Mouse (Mus musculus) midbrain, embryonic 16.5 days (tissue): ENCODE data around the gene Zbtb39. TPM values are rescaled to one million over a fixed set of nuclear protein-coding genes. Genes with fewer than 3 reads are reported as not detected.

Source experiments
- polyA plus RNA-seq: library from polyadenylated mRNA; unstranded; fragments of >200 nt; fragmentation: Nextera tagmentation; extraction: Ambion mirVana; gene quantifications from 2 replicates; pipeline ENCODE4 v1.2.1, GENCODE M21; 2015

Zbtb39 gene
- polyA plus RNA-seq, 1 experiment from 2014 or later = 2.7 TPM

Other genes starting within 250 kb of the Zbtb39 start
- gene Stac3, start 237.9 kb upstream of the Zbtb39 start, polyA plus RNA-seq = 1.3 and 2.1 TPM in 2 replicates
- gene Ndufa4l2, start 224.6 kb upstream of the Zbtb39 start, polyA plus RNA-seq = 17.6 and 19.7 TPM in 2 replicates
- 45.0 and 45.6 TPM in 2 replicates for gene Shmt2, start 217.1 kb upstream of the Zbtb39 start, polyA plus RNA-seq
- 62.1 and 66.7 TPM in 2 replicates for gene Nxph4, start 205.0 kb upstream of the Zbtb39 start, polyA plus RNA-seq
- 110 and 117 TPM in 2 replicates for gene Lrp1, start 118.4 kb upstream of the Zbtb39 start, polyA plus RNA-seq
- gene Stat6, start 96.6 kb upstream of the Zbtb39 start, polyA plus RNA-seq = 4.4 and 5.4 TPM in 2 replicates
- 3.2 TPM in 2 replicates for gene Nemp1, start 72.6 kb upstream of the Zbtb39 start, polyA plus RNA-seq
- 1.6 and 2.1 TPM in 2 replicates for gene Nab2, start 71.0 kb upstream of the Zbtb39 start, polyA plus RNA-seq
- 0.60 and 0.93 TPM in 2 replicates for gene Myo1a, start 34.4 kb upstream of the Zbtb39 start, polyA plus RNA-seq
- gene Tac2, start 15.1 kb upstream of the Zbtb39 start, polyA plus RNA-seq = 0.34 and 1.2 TPM in 2 replicates
- gene Gpr182, start 12.2 kb downstream of the Zbtb39 start, polyA plus RNA-seq = 1.1 and 1.7 TPM in 2 replicates
- gene Rdh1, start 20.2 kb downstream of the Zbtb39 start, polyA plus RNA-seq = not detected in 2 replicates
- 0.25 TPM in 1 of 2 replicates, not detected in the other for gene Rdh16f1, start 20.2 kb downstream of the Zbtb39 start, polyA plus RNA-seq
- gene Rdh9, start 36.8 kb downstream of the Zbtb39 start, polyA plus RNA-seq = 0.15 TPM in 1 of 2 replicates, not detected in the other
- gene Rdh16, start 61.6 kb downstream of the Zbtb39 start, polyA plus RNA-seq = not detected in 2 replicates
- not detected in 2 replicates for gene Rdh19, start 110.4 kb downstream of the Zbtb39 start, polyA plus RNA-seq
- not detected in 2 replicates for gene Rdh16f2, start 126.9 kb downstream of the Zbtb39 start, polyA plus RNA-seq
- gene Rdh7, start 149.3 kb downstream of the Zbtb39 start, polyA plus RNA-seq = not detected in 2 replicates
- not detected in 2 replicates for gene Sdr9c7, start 159.0 kb downstream of the Zbtb39 start, polyA plus RNA-seq